Mouse (Mus musculus) lung, postnatal 0 days (tissue): Measurements from ENCODE around the gene Mroh8. TPM values are rescaled to one million over a fixed set of nuclear protein-coding genes. Genes with fewer than 3 reads are reported as not detected.
A peak's percentile ranks its signal among the peaks of the same experiment; 100 is the strongest.

Experiments used
- ATAC-seq: fragments of 200-750 bp; cut with Nextera tagmentation; 2 replicates; pipeline ENCODE4 v1.8.0; 2017; ENCODE audit warnings: moderate library complexity
- DNase-seq: peaks from one replicate; pipeline ENCODE4 v3.0.0-alpha.2; 2016; ENCODE audit warnings: low spot score
- H3K27ac ChIP-seq: fragments of 300-500 bp; sonication (generic); 2 replicates; pipeline ENCODE4 v1.5.1; 2014; ENCODE audit warnings: antibody characterized with exemption, mild to moderate bottlenecking, low read length, mixed read lengths
- H3K27me3 ChIP-seq: fragments of 300-500 bp; sonication (generic); replicated peaks from 2 replicates; pipeline ENCODE4 v1.6.1; 2014; ENCODE audit warnings: low read length, mixed read lengths; ENCODE audit not compliant: insufficient read depth
- H3K36me3 ChIP-seq: fragments of 300-500 bp; sonication (generic); 2 replicates; pipeline ENCODE4 v1.6.1; 2014; ENCODE audit warnings: low read length, mixed read lengths; ENCODE audit not compliant: insufficient read depth
- H3K4me1 ChIP-seq: fragments of 300-500 bp; sonication (generic); 2 replicates; pipeline ENCODE4 v1.6.1; 2014; ENCODE audit warnings: antibody characterized with exemption, low read depth, low read length, mixed read lengths; ENCODE audit not compliant: insufficient read depth
- H3K4me2 ChIP-seq: fragments of 300-500 bp; sonication (generic); replicated peaks from 2 replicates; pipeline ENCODE4 v1.6.1; 2014; ENCODE audit warnings: low read depth, mild to moderate bottlenecking, low read length, moderate library complexity, mixed read lengths
- H3K4me3 ChIP-seq: fragments of 300-500 bp; sonication (generic); 2 replicates; pipeline ENCODE4 v1.5.1; 2014; ENCODE audit warnings: low read depth, low read length
- H3K9ac ChIP-seq: fragments of 300-500 bp; sonication (generic); replicated peaks from 2 replicates; pipeline ENCODE4 v1.6.1; 2014; ENCODE audit warnings: low read depth, mild to moderate bottlenecking
- H3K9me3 ChIP-seq: fragments of 300-500 bp; sonication (generic); 2 replicates; pipeline ENCODE4 v1.6.1; 2016; ENCODE audit warnings: low read length, mixed read lengths
- CTCF ChIP-seq: IDR thresholded peaks from 2 replicates; pipeline ENCODE4 v1.5.1; 2016; ENCODE audit warnings: antibody characterized with exemption, mild to moderate bottlenecking
- EP300 ChIP-seq: IDR thresholded peaks from 2 replicates; pipeline ENCODE4 v1.6.1; 2016; ENCODE audit warnings: antibody characterized with exemption, mild to moderate bottlenecking, control low read depth
- WGBS: fragments of 180-500 bp; shearing (Covaris S2); extraction: QIAGEN DNeasy Blood & Tissue Kit; methylation state at CpG from one replicate; pipeline ENCODE4 v1.1.7; 2014; 5-methylcytosine and 5-hydroxymethylcytosine counted together
- polyA plus RNA-seq: library from polyadenylated mRNA; unstranded; fragments of >200 nt; fragmentation: Nextera tagmentation; extraction: Ambion mirVana; gene quantifications from 2 replicates; pipeline ENCODE4 v1.2.1, GENCODE M21; 2015

The Mroh8 gene
- polyA plus RNA-seq, 1 experiment from 2014 or later = 0.25 TPM

- no peak overlapping the region for H3K4me3 ChIP-seq
- no peak overlapping the region for H3K4me2 ChIP-seq
- no peak overlapping the region for H3K27ac ChIP-seq
- H3K9me3 ChIP-seq = no peaks in the 10 kb centered on the region
- peaks cover 3% of the 10 kb centered on the region; the same call in 1 of the 2 replicates for H3K4me1 ChIP-seq
- no peak for DNase-seq
- H3K36me3 ChIP-seq = peaks cover 26% of the 10 kb centered on the region; the same call in 1 of the 2 replicates
- no peak overlapping the region for H3K9ac ChIP-seq
- TF ChIP-seq CTCF (no peak), EP300 (no peak)
- WGBS = 88% methylated on average over 6 of the region's 6 CpGs
- no peak for ATAC-seq
- H3K27me3 ChIP-seq = no peaks in the 10 kb centered on the region
These were observed 31.8 kb upstream of the Mroh8 start for GRCm38 (mm10) chr2:157310963-157311637.

GRCm38 (mm10) chr2:157309611-157310010, 30.3 kb upstream of the Mroh8 start:
- TF ChIP-seq EP300 = no peak
- TF ChIP-seq CTCF = no peak
- Histone ChIP-seq H3K9me3 (no peaks in the 10 kb centered on the region), H3K4me2 (no peak overlapping the region), H3K4me3 (no peak overlapping the region), H3K36me3 (peaks cover 19% of the 10 kb centered on the region; the same call in 1 of the 2 replicates), H3K9ac (no peak overlapping the region), H3K27me3 (no peaks in the 10 kb centered on the region), H3K27ac (no peak overlapping the region), H3K4me1 (peaks cover 7% of the 10 kb centered on the region; the same call in 1 of the 2 replicates)
- ATAC-seq (no peak), DNase-seq (no peak)
- WGBS = 94% methylated on average over 8 of the region's 8 CpGs

- Histone ChIP-seq H3K4me2 (no peak overlapping the region), H3K4me1 (peaks cover 7% of the 10 kb centered on the region; the same call in 1 of the 2 replicates), H3K27me3 (no peaks in the 10 kb centered on the region), H3K9ac (no peak overlapping the region), H3K27ac (peak overlapping the region; percentile 78), H3K36me3 (peaks cover 25% of the 10 kb centered on the region; the same call in 1 of the 2 replicates), H3K9me3 (no peaks in the 10 kb centered on the region), H3K4me3 (no peak overlapping the region)
- no peak for DNase-seq
- 65% methylated on average over 2 of the region's 2 CpGs for WGBS
- TF ChIP-seq CTCF = no peak
- no peak for TF ChIP-seq EP300
- ATAC-seq = no peak
These were observed 29.0 kb upstream of the Mroh8 start for GRCm38 (mm10) chr2:157308273-157308917.

GRCm38 (mm10) chr2:157307715-157308265, 28.4 kb upstream of the Mroh8 start:
- H3K4me3 ChIP-seq = no peak overlapping the region
- DNase-seq = peak; percentile 45

GRCm38 (mm10) chr2:157306091-157307032, 27.0 kb upstream of the Mroh8 start:
- TF ChIP-seq CTCF = no peak
- TF ChIP-seq EP300 = peak; percentile 78
- Histone ChIP-seq H3K4me1 (peaks cover 7% of the 10 kb centered on the region; the same call in 1 of the 2 replicates), H3K4me3 (no peak overlapping the region), H3K9me3 (no peaks in the 10 kb centered on the region), H3K27ac (peak overlapping the region; percentile 78), H3K9ac (no peak overlapping the region), H3K4me2 (no peak overlapping the region), H3K36me3 (peaks cover 23% of the 10 kb centered on the region; the same call in 1 of the 2 replicates), H3K27me3 (no peaks in the 10 kb centered on the region)
- 39% methylated on average over 7 of the region's 7 CpGs for WGBS
- ATAC-seq (peak; percentile 88), DNase-seq (peak; percentile 92)

More at GRCm38 (mm10) chr2:157307715-157308265, 28.4 kb upstream of the Mroh8 start:
- H3K36me3 ChIP-seq = peaks cover 26% of the 10 kb centered on the region; the same call in 1 of the 2 replicates
- H3K27ac ChIP-seq = peak overlapping the region; percentile 78
- WGBS = 43% methylated on average over 4 of the region's 4 CpGs
- H3K27me3 ChIP-seq = no peaks in the 10 kb centered on the region
- peak; percentile 59 for ATAC-seq
- peaks cover 7% of the 10 kb centered on the region; the same call in 1 of the 2 replicates for H3K4me1 ChIP-seq
- H3K4me2 ChIP-seq = no peak overlapping the region
- no peaks in the 10 kb centered on the region for H3K9me3 ChIP-seq
- TF ChIP-seq EP300 (peak; percentile 12; the same call in 1 of the 2 replicates), CTCF (no peak)
- no peak overlapping the region for H3K9ac ChIP-seq
